Comparison of ENCODE assay signal across 9 mouse cellular contexts in genomic region chr12:4571864-4572263, GRCm38 (mm10). TPM values are rescaled to one million over a fixed set of nuclear protein-coding genes. Genes with fewer than 3 reads are reported as not detected.
DNase-seq lines count a peak whose midpoint lies in the region; ATAC-seq and TF ChIP-seq lines count a peak whose summit lies in the region.
"Had no signal": no experiment of that assay in that cellular context is flagged by ENCODE, and none has a peak within 500 bp of the region (broad histone marks: within the 10 kb centered on the region; RNA-seq: fewer than 3 reads in every experiment).

No protein-coding gene starts in this region.

- H3K36me3 ChIP-seq in kidney, postnatal 0 days (ENCODE audit: insufficient read depth, low read length) = no peaks in the 10 kb centered on the region

- no peaks in the 10 kb centered on the region for H3K4me1 ChIP-seq in kidney, postnatal 0 days (replicated peaks; ENCODE audit: insufficient read depth, low read length)

- no peaks in the 10 kb centered on the region for H3K9me3 ChIP-seq in kidney, postnatal 0 days (replicated peaks; ENCODE audit: low read length)

- peak; percentile 81 for TF ChIP-seq CTCF in kidney, postnatal 0 days (IDR thresholded peaks at IDR 0.05; ENCODE audit: low read depth)

- no peak for DNase-seq in cerebellum, postnatal 4 days (ENCODE audit: low spot score in 2 of 2)
- DNase-seq in spleen, adult 18-20 months = peak; percentile 7 to 19
- no peak for DNase-seq in spleen, adult 12 weeks (ENCODE audit: low spot score)
- peak; percentile 67 for DNase-seq in embryo, embryonic 11 days
- DNase-seq in kidney, postnatal 0 days (ENCODE audit: low spot score) = peak; percentile 81
- no peak for DNase-seq in frontal cortex, postnatal 25 days (ENCODE audit: low spot score in 2 of 2)

- no peak overlapping the region for H3K27ac ChIP-seq in kidney, postnatal 0 days

- no peak overlapping the region for H3K9ac ChIP-seq in kidney, postnatal 0 days (ENCODE audit: low read depth, low read length)

- H3K27me3 ChIP-seq in kidney, postnatal 0 days (ENCODE audit: insufficient read depth, low read length) = no peaks in the 10 kb centered on the region

- peak; percentile 76 for ATAC-seq in cerebellum, adult (ENCODE audit: insufficient number of reproducible peaks, low FRiP score, low TSS enrichment)
- ATAC-seq in kidney, postnatal 0 days (replicated peaks; ENCODE audit: low FRiP score, low read depth) = peak; percentile 63
- ATAC-seq in monocyte, adult 5-6 weeks (replicated peaks; ENCODE audit: insufficient number of reproducible peaks, low FRiP score, low TSS enrichment, poor library complexity, severe bottlenecking) = peak; percentile 92

- no peak overlapping the region for H3K4me3 ChIP-seq in kidney, postnatal 0 days (replicated peaks; ENCODE audit: low read depth, low read length)

- 13% methylated on average over 5 of the region's 5 CpGs for WGBS in kidney, postnatal 0 days

- no peak overlapping the region for H3K4me2 ChIP-seq in kidney, postnatal 0 days (ENCODE audit: low read length)

RNA-seq across cellular contexts. Expression of gene Itsn2, which starts 20.6 kb away (rescaled TPM):
- polyA plus RNA-seq in kidney, postnatal 0 days (2015; fragmentation: Nextera tagmentation; extraction: Ambion mirVana) = 33.2 and 35.7 TPM in 2 replicates
- total RNA-seq in monocyte, adult 5-6 weeks (2017) = 212 to 304 TPM (median 230 TPM) in 3 replicates

RNA-seq across cellular contexts. Expression of gene Gm3625, which starts 20.9 kb away (rescaled TPM):
- not detected in 2 replicates for polyA plus RNA-seq in kidney, postnatal 0 days (2015; fragmentation: Nextera tagmentation; extraction: Ambion mirVana)
- total RNA-seq in monocyte, adult 5-6 weeks (2017) = not detected in 3 replicates
- total RNA-seq: left cerebral cortex, postnatal 25 days had no signal

Comparison
In these comparisons a context has a peak if more than half of its experiments do, and no peak if none do; other contexts are left out.
1. DNase-seq: peak in spleen, adult 18-20 months (2 of 2), embryo, embryonic 11 days (single experiment) and kidney, postnatal 0 days (single experiment); none in cerebellum, postnatal 4 days (0 of 2), spleen, adult 12 weeks (single experiment) and frontal cortex, postnatal 25 days (0 of 2).
2. Peak in every context shown above with its lines, with median percentiles within 50 percentile points of each other: ATAC-seq.